Comparison of ENCODE assay signal across 9 mouse cellular contexts in the genomic region with DNA sequence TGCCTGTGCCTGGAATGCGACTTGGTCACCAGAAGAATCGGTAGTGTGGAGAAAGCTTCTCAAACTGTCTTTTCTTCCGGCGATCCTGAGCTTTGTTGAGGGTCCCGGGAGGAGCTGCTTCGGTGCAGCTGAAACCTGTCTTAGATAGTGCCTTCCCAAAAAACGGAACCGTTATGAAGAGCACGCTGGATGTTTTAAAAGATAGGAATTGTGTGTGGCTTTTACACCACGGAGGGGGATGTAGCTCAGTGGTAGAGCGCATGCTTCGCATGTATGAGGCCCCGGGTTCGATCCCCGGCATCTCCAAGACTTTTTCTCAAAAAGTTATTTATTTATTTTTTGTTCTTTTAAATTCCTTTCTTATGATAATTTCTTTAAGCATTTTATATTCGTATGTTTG. TPM values are rescaled to one million over a fixed set of nuclear protein-coding genes. Genes with fewer than 3 reads are reported as not detected.
DNase-seq lines count a peak whose midpoint lies in the region; ATAC-seq lines count a peak whose summit lies in the region.
"Had no signal": no experiment of that assay in that cellular context is flagged by ENCODE, and none has a peak within 500 bp of the region (broad histone marks: within the 10 kb centered on the region; RNA-seq: fewer than 3 reads in every experiment).

No protein-coding gene starts in this region.

- peak; percentile 78; the same call in 1 of the 2 replicates for ATAC-seq in lung, embryonic 15.5 days (ENCODE audit: borderline replicate concordance, extremely low read depth, low FRiP score, low TSS enrichment)
- peak; percentile 83 for ATAC-seq in neural tube, embryonic 12.5 days (ENCODE audit: low FRiP score, low read depth)

- peak overlapping the region; percentile 43 for H3K4me3 ChIP-seq in lung, embryonic 15.5 days
- peak overlapping the region; percentile 45 for H3K4me3 ChIP-seq in neural tube, embryonic 12.5 days

- DNase-seq in lung, postnatal 14 days = no peak
- peak; percentile 44 for DNase-seq in cerebellum, adult 9-11 months
- peak; percentile 46 to 50 for DNase-seq in frontal cortex, postnatal 25 days (ENCODE audit: low spot score in 2 of 2)
- DNase-seq in left cerebral cortex, postnatal 4 days = peak; percentile 41
- DNase-seq in spleen, postnatal 4 days (ENCODE audit: low spot score in 2 of 2) = no peak
- no peak for DNase-seq in urinary bladder, adult 2 months (ENCODE audit: low spot score)

- intact Hi-C loops in left cerebral cortex, postnatal 4 days (cut with DNase I) = no loop called here

- 2% methylated on average over 16 of the region's 16 CpGs for WGBS in lung, embryonic 15.5 days
- WGBS in neural tube, embryonic 12.5 days = 1% methylated on average over 16 of the region's 16 CpGs

- H3K9me3 ChIP-seq in lung, embryonic 15.5 days = no peaks in the 10 kb centered on the region
- no peaks in the 10 kb centered on the region for H3K9me3 ChIP-seq in neural tube, embryonic 12.5 days

- H3K4me2 ChIP-seq in lung, embryonic 15.5 days = peak overlapping the region; percentile 75
- peak overlapping the region; percentile 65 for H3K4me2 ChIP-seq in neural tube, embryonic 12.5 days (replicated peaks)

- no peaks in the 10 kb centered on the region for H3K36me3 ChIP-seq in lung, embryonic 15.5 days
- H3K36me3 ChIP-seq in neural tube, embryonic 12.5 days = no peaks in the 10 kb centered on the region

- peaks cover 10% of the 10 kb centered on the region; the same call in 1 of the 2 replicates for H3K4me1 ChIP-seq in lung, embryonic 15.5 days
- no peaks in the 10 kb centered on the region for H3K4me1 ChIP-seq in neural tube, embryonic 12.5 days

- H3K27ac ChIP-seq in lung, embryonic 15.5 days = no peak overlapping the region
- H3K27ac ChIP-seq in neural tube, embryonic 12.5 days = no peak overlapping the region

- H3K9ac ChIP-seq in lung, embryonic 15.5 days = peak overlapping the region; percentile 4; the same call in 1 of the 2 replicates
- H3K9ac ChIP-seq in neural tube, embryonic 12.5 days = no peak overlapping the region

- peaks cover 3% of the 10 kb centered on the region; the same call in 1 of the 2 replicates for H3K27me3 ChIP-seq in lung, embryonic 15.5 days
- 0 out of 2 replicates have a peak, but pooled peaks cover 3% of the 10 kb centered on the region for H3K27me3 ChIP-seq in neural tube, embryonic 12.5 days (replicated peaks)

RNA-seq across cellular contexts. Expression of gene Gpx5, which starts 38.5 kb away (rescaled TPM):
- not detected in 2 replicates for polyA plus RNA-seq in lung, embryonic 15.5 days (2015; fragmentation: Nextera tagmentation; extraction: Ambion mirVana)
- not detected for total RNA-seq in left cerebral cortex, postnatal 4 days (2021)
- not detected in 2 replicates for polyA plus RNA-seq in neural tube, embryonic 12.5 days (2016; fragmentation: Nextera tagmentation; extraction: Ambion mirVana)
- 0.10 TPM in 1 of 2 replicates, not detected in the other for polyA plus RNA-seq in urinary bladder, adult 2 months (2012; rRNA removed)
- polyA plus RNA-seq: testis, adult 2 months had no signal

RNA-seq across cellular contexts. Expression of gene Gpx6, which starts 57.9 kb away (rescaled TPM):
- polyA plus RNA-seq in lung, embryonic 15.5 days (2015; fragmentation: Nextera tagmentation; extraction: Ambion mirVana) = not detected in 2 replicates
- total RNA-seq in left cerebral cortex, postnatal 4 days (2021) = not detected
- 0.15 TPM in 1 of 2 replicates, not detected in the other for polyA plus RNA-seq in neural tube, embryonic 12.5 days (2016; fragmentation: Nextera tagmentation; extraction: Ambion mirVana)
- not detected in 2 replicates for polyA plus RNA-seq in urinary bladder, adult 2 months (2012; rRNA removed)

Comparison
In these comparisons a context has a peak if more than half of its experiments do, and no peak if none do; other contexts are left out.
1. DNase-seq: peak in cerebellum, adult 9-11 months (single experiment), frontal cortex, postnatal 25 days (2 of 2) and left cerebral cortex, postnatal 4 days (single experiment); none in lung, postnatal 14 days (single experiment), spleen, postnatal 4 days (0 of 2) and urinary bladder, adult 2 months (single experiment).